Mouse (Mus musculus) embryonic fibroblast, embryonic 13.5 days (primary cell): ENCODE data around the gene Gm4969. TPM values are rescaled to one million over a fixed set of nuclear protein-coding genes. Genes with fewer than 3 reads are reported as not detected.

Experiments used
- H3K27ac ChIP-seq: 2 replicates; pipeline ENCODE4 v1.5.1; 2012; ENCODE audit warnings: low read length, control low read depth, inconsistent platforms; ENCODE audit not compliant: insufficient read depth
- H3K4me1 ChIP-seq: 2 replicates; pipeline ENCODE4 v1.6.1; 2011; ENCODE audit warnings: low read length; ENCODE audit not compliant: control insufficient read depth, insufficient read depth
- H3K4me3 ChIP-seq: 2 replicates; pipeline ENCODE4 v1.5.1; 2011; ENCODE audit warnings: mild to moderate bottlenecking, control low read depth, low read length; ENCODE audit not compliant: insufficient read depth
- CTCF ChIP-seq: IDR thresholded peaks from 2 replicates; pipeline ENCODE4 v1.5.1; 2011; ENCODE audit warnings: mild to moderate bottlenecking, control low read depth, low read length, moderate library complexity, borderline replicate concordance; ENCODE audit not compliant: insufficient read depth
- POLR2A ChIP-seq: IDR thresholded peaks from 2 replicates; pipeline ENCODE4 v1.6.1; 2011; ENCODE audit warnings: low read depth, mild to moderate bottlenecking, control low read depth, low read length, moderate library complexity
- polyA plus RNA-seq: library from polyadenylated mRNA; stranded (reverse); fragments of >200 nt; gene quantifications from 2 replicates; pipeline ENCODE4 v1.2.4, GENCODE M21; 2011; ENCODE audit warnings: low read depth; ENCODE audit not compliant: missing spikeins, insufficient read length

Gm4969 gene
- polyA plus RNA-seq, 1 experiment, result not detected

DNA sequence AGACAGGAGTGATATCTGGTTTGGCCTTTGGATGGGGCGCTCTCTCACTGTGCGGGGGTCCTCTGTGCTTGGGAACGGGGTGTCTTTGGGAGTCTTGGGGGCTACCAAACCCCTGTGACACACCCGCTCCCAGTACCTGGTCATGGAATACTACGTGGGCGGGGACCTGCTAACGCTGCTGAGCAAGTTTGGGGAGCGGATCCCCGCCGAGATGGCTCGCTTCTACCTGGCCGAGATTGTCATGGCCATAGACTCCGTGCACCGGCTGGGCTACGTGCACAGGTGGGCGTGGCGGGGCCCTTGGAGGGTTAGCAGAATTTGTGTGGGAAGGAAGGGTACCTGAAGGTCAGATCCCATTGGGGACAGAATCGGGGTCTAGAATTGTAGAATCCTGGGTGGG is 31.4 kb downstream of the Gm4969 start:
- Histone ChIP-seq H3K4me1 (no peaks in the 10 kb centered on the region; the same call in 1 of the 2 replicates), H3K4me3 (no peak overlapping the region), H3K27ac (no peak overlapping the region)
- TF ChIP-seq POLR2A (no peak), CTCF (no peak)

DNA sequence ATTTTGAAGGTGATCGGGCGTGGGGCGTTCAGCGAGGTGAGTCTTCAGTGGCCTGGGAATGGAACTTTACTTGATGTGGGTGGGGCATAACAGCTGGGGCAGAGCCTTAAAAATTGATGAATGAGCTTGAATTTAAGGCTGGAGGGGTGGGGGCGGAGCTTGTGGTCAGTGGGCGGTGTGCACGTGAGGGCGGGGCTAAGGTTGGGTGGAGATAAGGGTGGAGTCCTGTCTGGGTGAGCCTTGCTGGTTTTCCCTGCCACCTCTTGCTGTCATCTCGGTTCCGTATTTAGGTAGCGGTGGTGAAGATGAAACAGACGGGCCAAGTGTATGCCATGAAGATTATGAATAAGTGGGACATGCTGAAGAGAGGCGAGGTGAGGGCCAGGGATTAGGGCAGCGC is 32.1 kb downstream of the Gm4969 start:
- Histone ChIP-seq H3K4me1 (no peaks in the 10 kb centered on the region; the same call in 1 of the 2 replicates), H3K27ac (no peak overlapping the region), H3K4me3 (no peak overlapping the region)
- TF ChIP-seq POLR2A (peak; percentile 42; the same call in 1 of the 2 replicates), CTCF (no peak)

DNA sequence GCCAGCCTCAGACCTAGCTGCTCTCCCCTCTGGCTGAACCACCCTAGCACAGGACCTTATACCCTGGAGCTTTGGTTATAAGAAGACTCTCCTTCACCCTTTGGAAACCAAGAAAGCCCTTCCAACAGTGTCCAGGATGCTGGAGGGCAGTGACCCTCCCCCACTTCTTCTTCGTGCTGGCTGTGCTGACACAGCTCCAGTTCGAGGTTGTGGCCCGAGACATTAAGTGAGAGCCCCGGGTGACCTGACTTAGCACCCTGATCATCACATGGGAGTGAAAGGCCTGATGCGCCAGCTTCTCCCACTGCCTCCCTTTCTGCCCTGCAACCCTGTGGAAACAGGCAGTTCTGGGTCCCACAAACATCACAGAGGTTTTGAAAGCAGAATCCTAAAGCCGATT is 32.7 kb downstream of the Gm4969 start:
- Histone ChIP-seq H3K27ac (peak overlapping the region; percentile 32), H3K4me1 (no peaks in the 10 kb centered on the region; the same call in 1 of the 2 replicates), H3K4me3 (no peak overlapping the region)
- no peak for TF ChIP-seq POLR2A
- no peak for TF ChIP-seq CTCF

DNA sequence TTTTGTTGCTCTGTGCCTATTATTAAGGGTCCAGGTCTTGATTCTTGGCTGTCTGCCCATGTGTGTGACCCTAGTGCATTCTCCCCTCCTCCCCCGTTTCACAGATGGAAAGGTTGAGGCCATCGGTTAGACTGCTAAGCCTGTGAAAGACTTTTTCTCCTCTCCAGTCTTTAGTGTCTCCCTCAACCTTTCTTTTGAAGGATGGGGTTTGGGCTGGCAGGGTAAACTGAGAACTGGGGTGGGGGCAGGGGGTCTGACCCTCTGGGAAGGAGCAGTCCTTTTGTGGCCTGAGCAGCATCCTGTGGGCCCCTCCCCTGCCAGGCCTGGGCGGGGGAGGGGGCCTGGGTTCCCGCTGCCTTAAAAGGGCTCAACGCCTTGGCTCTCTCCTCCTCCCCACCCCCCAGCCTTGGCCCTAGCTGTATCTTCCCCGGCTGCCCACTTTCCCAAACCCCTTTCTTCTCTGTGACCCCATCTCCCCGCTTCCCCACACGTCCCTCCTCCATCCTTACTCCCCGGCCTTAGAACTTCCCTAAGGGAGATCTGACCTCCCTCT is 33.2 kb downstream of the Gm4969 start:
- peak overlapping the region; percentile 32 for H3K27ac ChIP-seq
- no peak overlapping the region for H3K4me3 ChIP-seq
- TF ChIP-seq CTCF (no peak), POLR2A (no peak)
- no peaks in the 10 kb centered on the region; the same call in 1 of the 2 replicates for H3K4me1 ChIP-seq

DNA sequence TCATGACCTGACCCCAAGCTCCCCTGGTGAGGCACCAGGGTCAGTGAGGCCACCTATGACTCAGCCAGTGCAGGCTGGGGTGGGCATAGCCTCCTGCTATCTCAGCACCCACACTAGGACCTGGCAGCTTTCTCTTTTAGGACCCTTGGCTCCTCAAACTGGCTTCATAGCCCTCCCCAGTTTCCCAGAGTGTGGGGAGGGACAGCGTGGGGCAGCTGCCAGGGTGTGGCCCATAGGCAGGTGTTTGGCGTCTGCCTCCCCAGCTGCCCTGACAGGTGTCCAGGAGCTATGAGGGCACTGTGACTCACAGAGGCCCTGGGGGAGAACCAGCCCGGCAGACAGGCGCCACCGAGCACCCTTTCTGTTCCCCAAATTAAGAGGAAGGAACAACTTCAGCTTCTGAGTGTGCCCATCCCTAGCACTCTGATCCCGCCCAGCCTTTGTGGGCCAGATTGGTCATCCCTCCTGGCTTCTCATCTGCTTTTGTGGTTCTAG is 33.8 kb downstream of the Gm4969 start:
- TF ChIP-seq POLR2A (peak; percentile 21; the same call in 1 of the 2 replicates), CTCF (no peak)
- peak overlapping the region; percentile 32 for H3K27ac ChIP-seq
- no peak overlapping the region; the same call in 1 of the 2 replicates for H3K4me3 ChIP-seq
- H3K4me1 ChIP-seq, result no peaks in the 10 kb centered on the region; the same call in 1 of the 2 replicates

DNA sequence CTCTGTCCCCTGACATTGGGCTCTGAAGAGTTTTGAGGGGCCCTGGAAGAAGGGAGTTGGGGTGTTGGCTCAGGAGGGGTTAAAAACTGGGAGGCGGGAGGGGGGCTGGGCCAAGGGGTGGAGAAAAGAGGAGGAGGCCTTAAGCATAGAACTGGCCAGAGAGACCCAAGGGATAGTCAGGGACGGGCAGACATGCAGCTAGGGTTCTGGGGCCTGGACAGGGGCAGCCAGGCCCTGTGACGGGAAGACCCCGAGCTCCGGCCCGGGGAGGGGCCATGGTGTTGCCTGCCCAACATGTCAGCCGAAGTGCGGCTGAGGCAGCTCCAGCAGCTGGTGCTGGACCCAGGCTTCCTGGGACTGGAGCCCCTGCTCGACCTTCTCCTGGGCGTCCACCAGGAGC is 34.5 kb downstream of the Gm4969 start, which contains the start of gene Dmpk:
Gene Dmpk (plus strand): TSS at position 149 of the 400 bp plus-strand sequence.
- peak; percentile 63; the same call in 1 of the 2 replicates for TF ChIP-seq POLR2A
- no peak for TF ChIP-seq CTCF
- Histone ChIP-seq H3K4me3 (peak within 1 kb of the TSS; percentile 5; the same call in 1 of the 2 replicates), H3K27ac (peak within 1 kb of the TSS; percentile 63), H3K4me1 (no peaks in the 10 kb centered on the region; the same call in 1 of the 2 replicates)

DNA sequence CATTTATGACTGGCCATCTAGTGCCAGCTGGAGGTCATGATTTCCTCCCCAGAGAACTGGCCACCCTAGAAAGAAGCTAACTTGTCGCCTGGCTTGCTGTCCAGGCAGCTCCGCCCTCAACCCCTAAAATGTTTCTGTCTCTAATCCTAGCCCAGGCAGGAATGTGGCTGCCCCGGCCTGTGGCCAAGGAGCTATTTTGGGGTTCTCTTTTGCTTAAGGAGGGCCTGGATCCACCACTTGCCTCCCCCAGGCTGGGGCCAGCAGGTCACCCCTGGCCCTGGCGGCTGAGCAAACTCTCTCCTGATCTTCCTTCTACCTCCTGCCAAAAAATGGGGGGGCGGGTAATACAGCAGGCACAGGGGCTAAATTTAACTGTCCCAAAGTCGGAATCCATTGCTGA is 35.1 kb downstream of the Gm4969 start:
- Histone ChIP-seq H3K27ac (peak overlapping the region; percentile 63), H3K4me3 (no peak overlapping the region), H3K4me1 (no peaks in the 10 kb centered on the region; the same call in 1 of the 2 replicates)
- no peak for TF ChIP-seq CTCF
- TF ChIP-seq POLR2A, result no peak

DNA sequence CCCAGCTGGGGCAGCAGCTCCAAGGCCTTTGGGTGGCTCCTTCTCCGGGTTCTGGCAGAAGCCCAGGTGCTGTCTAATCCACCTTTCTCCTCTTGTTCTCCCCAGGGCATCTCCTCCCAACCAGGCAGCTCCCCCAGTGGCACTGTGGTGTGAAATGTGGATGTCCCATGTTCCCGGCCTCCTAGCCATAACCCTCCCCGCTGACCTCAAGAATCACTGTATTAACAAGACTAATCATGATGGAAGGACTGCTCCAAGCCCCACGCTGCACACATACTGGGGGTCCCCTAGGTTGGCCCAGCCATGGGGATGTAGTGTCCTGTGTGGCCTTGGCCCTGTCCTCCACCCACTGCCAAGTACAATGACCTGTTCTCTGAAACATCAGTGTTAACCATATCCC is 36.0 kb downstream of the Gm4969 start:
- Histone ChIP-seq H3K4me3 (no peak overlapping the region), H3K27ac (0 out of 2 replicates have a peak overlapping the region, but pooled peaks have one; percentile 63), H3K4me1 (peaks cover 4% of the 10 kb centered on the region)
- TF ChIP-seq POLR2A, result no peak
- no peak for TF ChIP-seq CTCF

DNA sequence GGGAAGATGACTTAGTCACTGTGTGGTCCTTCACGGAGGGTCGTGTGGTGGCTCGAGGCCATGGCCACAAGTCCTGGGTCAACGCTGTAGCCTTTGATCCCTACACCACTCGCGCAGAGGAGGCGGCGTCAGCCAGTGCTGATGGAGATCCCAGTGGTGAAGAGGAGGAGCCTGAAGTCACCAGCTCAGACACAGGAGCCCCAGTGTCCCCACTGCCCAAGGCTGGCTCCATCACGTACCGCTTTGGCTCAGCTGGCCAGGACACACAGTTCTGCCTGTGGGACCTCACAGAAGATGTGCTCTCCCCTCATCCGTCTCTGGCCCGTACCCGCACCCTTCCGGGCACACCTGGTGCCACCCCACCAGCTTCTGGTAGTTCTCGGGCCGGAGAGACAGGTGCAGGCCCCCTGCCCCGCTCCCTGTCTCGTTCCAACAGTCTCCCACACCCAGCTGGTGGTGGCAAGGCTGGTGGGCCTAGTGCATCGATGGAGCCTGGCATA is 37.7 kb downstream of the Gm4969 start:
- H3K27ac ChIP-seq, result no peak overlapping the region
- TF ChIP-seq CTCF (no peak), POLR2A (no peak)
- H3K4me3 ChIP-seq, result no peak overlapping the region
- H3K4me1 ChIP-seq, result peaks cover 4% of the 10 kb centered on the region

DNA sequence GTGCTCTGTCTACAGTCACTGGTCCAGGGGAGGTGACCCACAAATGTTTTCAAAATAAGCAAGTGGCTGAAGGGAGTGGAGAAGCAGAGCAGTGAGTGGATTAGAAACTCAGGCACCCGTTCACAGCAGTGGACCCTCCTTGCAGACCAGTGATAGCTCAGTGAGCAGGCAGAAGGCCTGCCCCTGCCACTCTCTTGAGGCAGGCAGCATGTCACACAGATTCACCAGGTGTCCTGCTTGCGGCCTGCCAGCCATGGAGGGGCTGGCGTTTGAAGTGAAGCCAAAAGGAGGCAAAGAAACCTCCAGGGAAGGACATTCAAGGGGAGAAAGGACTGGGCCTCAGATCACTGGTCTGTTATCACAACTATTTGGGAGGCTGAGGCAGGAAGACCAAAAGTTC is 39.4 kb downstream of the Gm4969 start:
- Histone ChIP-seq H3K4me3 (no peak overlapping the region), H3K4me1 (peaks cover 4% of the 10 kb centered on the region), H3K27ac (no peak overlapping the region)
- TF ChIP-seq CTCF (no peak), POLR2A (no peak)

DNA sequence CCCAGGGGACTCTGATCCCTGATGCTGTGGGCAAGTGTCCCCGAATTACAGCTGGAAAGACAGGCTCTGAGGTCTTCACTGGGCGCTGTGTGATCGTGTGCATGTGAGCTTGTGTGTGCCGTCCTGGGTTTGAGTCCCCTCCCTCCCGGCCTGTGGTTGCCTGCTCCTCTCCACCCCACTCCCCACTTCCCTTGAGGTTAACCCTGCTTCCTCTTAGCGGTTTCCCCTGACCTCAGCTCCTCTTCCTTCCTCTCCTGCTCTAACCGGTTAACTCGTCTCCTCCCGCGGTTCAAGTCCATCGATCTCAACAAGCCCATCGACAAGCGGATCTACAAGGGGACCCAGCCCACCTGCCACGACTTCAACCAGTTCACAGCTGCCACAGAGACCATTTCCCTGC is 40.4 kb downstream of the Gm4969 start:
- no peak for TF ChIP-seq POLR2A
- TF ChIP-seq CTCF, result no peak
- Histone ChIP-seq H3K4me3 (peak overlapping the region; percentile 89), H3K4me1 (peaks cover 4% of the 10 kb centered on the region; the same call in 1 of the 2 replicates)

More for the DNA sequence above, 40.4 kb downstream of the Gm4969 start:
- no peak overlapping the region for H3K27ac ChIP-seq
